Mouse (Mus musculus) G1E (cell line): Measurements from ENCODE around the gene Rab3il1.

ENCODE experiments used
- CTCF ChIP-seq: IDR thresholded peaks from 2 replicates; pipeline ENCODE4 v1.5.1; 2012; ENCODE audit warnings: low read depth, low read length, inconsistent platforms, mixed read lengths
- GATA1 ChIP-seq: IDR thresholded peaks from 2 replicates; pipeline ENCODE4 v1.6.1; 2012; ENCODE audit warnings: borderline replicate concordance, low read length, inconsistent platforms, mixed read lengths
- GATA2 ChIP-seq: IDR thresholded peaks from 2 replicates; pipeline ENCODE4 v1.6.1; 2012; ENCODE audit warnings: low read depth, low read length, inconsistent platforms, borderline replicate concordance
- POLR2AphosphoS5 ChIP-seq: IDR thresholded peaks from 2 replicates; pipeline ENCODE4 v1.6.1; 2012; ENCODE audit warnings: low read depth, low read length, inconsistent platforms; ENCODE audit not compliant: insufficient replicate concordance
- TAL1 ChIP-seq: conservative IDR thresholded peaks from 2 replicates; pipeline ENCODE4 v1.6.1; 2012; ENCODE audit warnings: low read depth, low read length, inconsistent platforms, mixed read lengths

GRCm38 (mm10) chr19:10034785-10035447 is 33.4 kb downstream of the Rab3il1 start:
- TF ChIP-seq TAL1 (no peak), CTCF (peak; percentile 86), POLR2AphosphoS5 (no peak), GATA1 (no peak), GATA2 (no peak)
